Mouse (Mus musculus): ENCODE data around the gene Stxbp6.
A peak's percentile ranks its signal among the peaks of the same experiment; 100 is the strongest.
"Not testable (repeated sequence)": the region's sequence is repeated elsewhere in the genome, so short reads cannot be mapped to it uniquely, and the experiment has no call there.

The Stxbp6 gene

DNA sequence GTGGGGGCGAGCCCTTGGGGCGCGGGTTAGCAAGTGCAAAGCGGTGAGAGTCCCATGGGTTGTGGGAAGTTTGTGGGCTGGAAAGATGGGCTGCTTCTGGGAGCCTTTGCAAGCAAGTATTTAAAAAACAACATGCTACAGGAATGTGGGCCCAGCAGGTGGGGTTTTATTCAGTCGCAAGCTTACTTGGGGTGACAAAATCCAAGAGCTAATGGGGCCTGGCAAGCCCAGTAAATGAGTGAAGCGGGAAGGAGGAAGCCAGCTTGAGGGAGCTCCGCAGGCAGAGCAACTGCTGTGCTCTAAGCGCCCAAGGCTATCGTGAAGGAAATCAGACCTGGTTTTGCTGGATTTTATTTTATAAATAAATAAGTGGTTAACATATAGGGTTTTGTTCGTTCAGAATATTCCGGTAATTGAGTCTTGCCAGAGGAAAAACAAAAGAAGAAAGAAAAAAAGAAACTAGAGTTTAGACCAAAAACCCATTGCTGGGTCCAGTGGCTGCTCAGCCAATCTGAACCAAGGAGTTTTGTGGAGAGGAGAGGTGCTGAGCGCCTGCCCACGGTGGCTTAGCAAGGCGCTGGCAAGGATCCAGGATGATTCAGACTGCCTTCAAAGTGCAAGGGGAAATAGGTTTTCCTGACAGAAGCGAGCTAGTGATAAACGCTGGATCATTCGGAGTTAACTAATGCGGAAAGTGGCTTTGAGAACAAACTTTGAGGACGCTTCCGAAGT, at the start of gene Stxbp6:
Stxbp6 (minus strand) TSS at position 99 of the 732 bp plus-strand sequence.
- peak; percentile 78 for DNase-seq

DNA sequence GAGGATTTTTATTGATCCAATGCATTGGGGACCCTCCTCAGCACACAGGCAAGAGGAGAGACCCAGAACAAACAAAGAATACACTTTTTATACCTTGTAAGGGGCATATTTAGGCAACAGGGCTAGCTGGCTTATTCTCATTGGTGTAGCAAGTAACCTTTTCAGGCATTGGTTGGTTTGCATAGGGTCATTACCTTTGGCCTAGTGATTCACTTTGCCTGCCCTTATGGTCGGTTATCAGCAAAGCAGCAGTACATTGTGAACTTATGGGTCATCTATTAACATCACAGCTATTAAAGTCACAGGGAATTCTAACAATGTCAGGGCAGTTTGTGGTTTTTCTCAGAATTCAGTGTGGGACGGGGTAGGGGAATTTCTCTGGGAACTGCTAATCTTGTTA, 28.4 kb upstream of the Stxbp6 start:
- DNase-seq, result not testable (repeated sequence)

DNA sequence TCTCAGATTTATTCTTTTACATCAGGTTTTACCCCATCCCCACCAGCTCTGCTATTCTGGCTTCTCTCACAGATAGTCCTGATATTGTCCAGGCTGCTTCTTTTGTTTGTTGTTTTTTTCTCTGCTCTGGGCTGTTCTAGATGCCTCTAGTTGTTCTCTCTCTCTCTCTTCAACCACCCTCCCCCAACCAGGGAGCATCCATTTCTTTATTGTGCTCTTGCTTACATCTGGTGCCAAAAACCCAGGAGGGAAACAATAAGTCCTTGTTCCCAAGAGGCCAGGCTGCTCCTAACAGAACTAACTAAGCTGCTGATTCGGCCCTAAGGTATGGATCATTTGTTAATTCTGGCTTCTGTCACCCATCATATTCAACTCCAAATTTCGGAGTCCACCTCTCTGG, 19.2 kb upstream of the Stxbp6 start:
- no peak for DNase-seq

DNA sequence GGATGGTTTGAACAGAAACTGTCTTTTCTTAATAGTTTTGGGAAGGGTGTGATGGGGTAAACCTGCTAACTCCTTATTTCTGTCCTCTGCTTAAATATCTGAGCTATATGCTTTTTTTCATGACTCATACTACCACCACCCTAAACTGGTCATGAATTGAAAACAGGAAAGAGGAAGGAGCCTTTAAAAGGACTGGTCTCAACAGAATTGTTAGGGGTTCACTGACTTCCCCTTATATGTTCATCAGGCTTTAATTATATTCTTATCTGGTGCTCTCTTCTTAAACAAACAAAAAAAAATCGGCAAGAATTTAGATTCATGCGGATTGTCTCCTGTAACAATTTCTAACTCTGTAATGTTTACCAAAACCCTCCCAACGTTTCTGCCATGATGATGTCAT, 17.9 kb upstream of the Stxbp6 start:
- DNase-seq, result no peak

DNA sequence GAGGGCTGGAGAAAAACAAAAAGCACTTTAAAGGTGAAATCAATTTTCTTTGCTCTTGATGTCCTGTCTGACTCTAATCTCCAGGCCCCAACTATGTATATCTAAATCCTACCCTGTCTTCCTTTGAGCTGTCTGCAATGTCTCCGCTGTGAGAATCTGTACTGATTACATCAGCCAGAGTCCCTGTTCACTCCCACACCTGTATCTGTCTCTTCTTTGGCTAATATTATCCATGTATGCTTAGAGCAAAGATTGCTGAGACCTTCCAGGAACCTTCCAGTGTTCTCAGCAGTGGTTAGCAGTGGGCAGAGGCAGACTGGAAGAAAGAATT, 8.6 kb upstream of the Stxbp6 start:
- DNase-seq, result no peak

DNA sequence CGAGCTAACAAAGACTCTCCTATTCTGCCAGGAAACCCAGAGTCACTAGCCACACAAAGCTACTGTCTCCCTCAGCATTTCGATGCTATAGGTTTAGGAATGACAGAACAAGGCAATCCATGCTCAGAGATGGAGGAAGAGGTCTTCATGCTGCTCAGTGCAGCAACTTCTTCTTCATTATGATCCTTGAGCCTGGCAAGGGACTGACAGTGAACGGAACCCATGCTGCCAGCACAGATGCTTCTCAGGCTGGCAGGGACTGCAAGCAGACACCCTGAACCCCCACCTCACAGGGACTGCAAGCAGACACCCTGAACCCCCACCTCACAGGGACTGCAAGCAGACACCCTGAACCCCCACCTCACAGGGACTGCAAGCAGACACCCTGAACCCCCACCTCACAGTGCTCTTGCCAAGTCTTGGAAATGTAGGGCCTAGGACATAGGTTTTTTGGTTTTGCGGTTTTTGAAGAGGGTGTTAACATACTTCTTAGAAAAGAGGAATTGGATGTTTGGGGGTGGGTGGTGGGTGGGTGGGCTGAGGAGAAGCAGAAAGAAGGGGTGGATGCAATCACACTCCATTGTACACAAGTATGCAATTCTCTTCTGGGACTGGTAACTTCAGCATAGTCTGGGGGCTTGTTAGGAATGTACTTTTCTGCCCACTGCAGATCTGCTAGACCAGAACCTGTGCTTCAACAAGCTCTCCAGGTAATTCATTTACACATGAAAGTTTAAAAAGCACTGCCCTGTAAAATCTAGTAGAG, 8.1 kb upstream of the Stxbp6 start:
- DNase-seq, result no peak

DNA sequence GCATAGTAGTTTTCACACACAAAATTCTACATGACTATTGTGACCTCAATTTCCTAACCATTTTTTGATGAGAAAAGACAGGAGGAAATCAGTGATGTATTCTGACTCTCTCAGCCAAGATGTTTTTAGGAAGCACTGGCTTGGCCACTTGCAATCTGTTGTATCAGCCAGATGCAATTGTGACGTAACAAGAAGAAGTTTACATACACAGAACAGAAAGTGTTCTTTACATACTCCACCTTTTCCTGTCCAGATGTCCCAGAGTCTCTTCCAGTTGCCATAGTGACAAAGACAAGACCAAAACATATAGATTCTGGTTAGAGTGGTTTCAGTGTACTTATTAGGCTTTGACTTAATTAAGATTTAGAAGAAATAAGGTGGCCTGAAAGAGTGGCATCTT, 7.1 kb upstream of the Stxbp6 start:
- no peak for DNase-seq

DNA sequence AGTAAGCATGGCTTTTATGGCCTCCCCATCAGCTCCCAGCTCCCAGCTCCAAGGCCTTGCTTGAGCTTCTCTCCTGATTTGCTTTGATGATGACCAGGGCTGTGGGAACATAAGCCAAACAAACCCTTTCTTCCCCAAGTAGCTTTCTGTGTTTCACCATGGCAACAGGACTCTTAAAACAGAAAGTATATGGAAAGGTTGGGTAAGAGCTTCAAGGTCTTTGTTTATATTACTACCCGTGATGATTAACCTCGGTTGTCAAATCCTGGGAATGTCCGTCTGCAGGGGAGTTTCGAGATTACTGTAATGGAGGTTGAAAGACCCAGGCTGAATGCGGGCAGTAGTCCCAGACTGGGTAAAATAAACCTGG, 6.2 kb upstream of the Stxbp6 start:
- no peak for DNase-seq

DNA sequence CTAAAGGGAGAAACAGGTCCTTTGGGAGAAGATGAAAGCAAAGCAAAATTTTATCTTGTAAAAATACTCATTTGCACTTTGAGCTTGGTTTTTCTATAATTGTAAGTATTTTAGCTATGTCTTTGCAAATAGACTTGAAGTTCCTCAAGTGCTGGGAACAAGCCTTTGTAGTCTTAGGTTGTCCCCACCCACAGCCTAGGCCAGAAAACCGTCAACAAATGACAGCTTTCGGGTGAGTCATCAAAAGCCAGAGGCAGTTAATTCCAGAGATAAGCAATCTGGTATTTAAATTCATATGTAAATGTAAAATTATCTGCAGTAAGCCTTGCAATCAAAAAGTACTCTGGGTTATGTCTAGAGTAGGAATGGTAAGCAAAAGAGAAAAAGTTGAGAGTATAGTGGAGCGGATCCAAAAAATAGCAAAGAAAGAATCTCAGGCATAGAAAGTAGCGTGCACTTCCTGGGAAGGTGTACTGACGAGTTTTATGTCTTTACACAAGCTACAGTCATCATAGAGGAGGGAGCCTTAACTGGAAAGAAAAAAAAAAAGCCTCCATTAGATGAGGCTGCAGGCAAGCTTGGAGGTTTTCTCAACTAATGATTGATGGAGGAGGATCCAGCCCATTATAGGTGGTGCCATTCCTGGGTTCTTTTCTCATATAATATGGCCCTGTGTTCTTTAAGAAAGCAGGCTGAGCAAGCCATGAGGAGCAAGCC, 5.7 kb upstream of the Stxbp6 start:
- no peak for DNase-seq

DNA sequence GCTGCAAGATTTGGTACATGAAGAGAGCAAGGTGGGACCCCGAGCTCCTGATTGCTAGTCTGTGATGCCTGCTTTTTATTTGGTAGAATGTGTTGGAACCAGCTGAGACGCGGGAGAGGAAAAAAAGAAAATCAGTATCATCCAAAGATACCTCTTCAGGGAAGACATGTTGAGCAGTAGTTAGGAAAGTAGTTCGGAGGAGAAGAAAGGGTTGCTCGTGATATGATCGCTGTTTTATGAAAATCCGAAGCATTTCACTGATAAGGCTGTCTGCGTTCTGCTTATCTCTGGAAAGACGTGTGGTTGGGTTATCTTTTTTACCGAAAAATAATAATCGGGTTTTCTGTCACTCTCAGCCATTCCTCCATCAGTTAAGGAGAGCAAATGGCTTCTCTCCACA, 1.1 kb upstream of the Stxbp6 start:
- no peak for DNase-seq

DNA sequence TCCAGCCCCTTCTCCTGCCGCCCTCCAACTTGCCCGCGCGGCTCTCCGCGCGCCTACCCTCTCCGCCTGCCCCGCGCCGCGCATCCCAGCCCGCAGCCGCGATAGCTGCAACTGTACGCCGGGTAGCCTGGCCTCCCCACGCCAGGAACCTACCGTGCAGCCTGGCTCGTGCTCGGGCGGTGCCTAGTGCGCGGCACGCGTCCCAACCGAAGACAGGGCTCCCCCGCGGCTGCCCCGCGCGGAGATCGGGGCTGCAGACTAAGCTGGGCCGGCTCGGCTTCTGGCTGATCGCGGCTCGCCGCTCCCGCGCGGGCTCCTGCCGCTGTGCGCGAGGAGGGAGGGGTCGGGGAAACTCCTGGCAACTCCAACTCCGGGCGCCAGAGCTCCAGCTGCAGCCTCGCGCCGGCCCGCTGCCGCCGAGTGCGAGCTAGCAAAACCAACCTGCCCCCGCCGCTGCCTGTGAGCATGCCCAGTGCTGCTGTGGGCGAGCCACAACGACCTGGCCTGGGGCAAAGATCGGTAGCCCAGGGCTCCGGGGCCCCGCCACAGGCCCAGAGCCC, 387 bp downstream of the Stxbp6 start:
- DNase-seq, result peak; percentile 88

DNA sequence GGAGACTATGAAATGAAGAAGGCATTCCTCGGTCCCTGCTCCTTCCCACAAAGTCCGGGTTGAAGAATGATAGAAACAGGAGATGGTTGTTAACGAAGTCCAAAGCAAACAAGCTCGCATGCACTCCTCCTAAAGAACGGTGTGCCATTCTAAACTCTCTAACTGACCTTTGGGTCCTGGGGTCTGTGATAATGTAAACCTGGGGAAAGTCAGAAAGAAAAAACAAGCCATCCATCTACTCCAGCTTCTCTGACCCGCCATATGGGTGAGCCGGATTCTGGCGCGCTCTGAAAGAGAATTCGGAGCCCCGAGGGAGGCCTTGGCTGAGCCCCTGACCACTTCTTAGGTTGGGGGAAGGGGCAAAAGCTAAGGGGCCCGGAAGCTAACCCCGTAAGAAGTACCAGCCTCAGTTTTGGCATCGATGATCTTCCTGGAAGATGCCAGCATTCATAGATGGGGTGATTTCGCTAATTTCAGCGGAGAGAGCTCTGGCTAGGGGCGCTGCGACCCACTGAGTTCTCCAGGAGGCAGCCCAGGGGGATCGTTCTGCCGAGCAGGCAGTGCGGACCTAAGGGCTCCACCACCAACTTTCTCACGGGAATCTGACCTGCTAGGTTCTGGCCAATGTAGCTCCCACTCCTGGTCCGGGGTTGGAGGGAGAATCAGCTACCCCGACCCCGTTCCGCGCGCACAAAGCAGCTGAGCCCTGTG, 1.0 kb downstream of the Stxbp6 start:
- DNase-seq, result peak; percentile 18

DNA sequence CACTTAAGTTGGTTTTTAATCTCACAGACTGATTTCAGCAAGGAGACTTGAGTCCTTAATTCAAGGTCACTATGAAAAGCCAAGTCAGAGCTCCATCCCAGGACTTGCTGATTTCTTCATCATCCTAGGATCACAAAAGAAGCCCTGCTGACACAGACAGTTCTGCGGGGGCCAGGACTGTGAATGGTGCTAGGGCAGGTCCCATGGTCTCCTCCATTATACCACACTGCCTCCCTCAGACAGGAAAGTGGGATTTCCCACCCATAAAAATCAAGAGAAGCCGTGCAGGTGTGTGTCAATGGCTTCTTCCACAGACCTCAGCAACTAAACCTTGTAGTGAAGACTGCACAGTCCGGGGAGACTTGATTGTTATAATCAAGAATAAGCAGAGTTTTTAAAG, 2.3 kb downstream of the Stxbp6 start:
- DNase-seq, result peak; percentile 21

DNA sequence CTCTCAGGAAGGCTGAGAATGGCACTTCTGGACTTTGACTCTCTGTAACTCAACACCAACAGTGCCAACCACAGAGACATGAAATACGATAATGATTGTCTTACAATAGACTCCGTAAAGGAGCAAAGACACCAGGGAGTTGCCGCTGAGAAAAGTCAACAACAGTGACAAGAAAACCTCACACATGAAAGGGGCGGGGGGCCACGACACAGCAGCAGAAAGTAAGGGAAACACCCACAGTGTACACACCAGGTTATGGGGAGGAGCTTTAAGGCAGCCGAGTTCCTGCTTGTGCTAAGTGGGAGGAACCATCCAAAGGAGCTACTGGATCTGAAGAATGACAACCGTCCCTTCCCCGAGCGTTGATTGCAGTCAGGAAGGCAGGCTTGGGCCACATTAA, 4.3 kb downstream of the Stxbp6 start:
- DNase-seq, result peak; percentile 55

DNA sequence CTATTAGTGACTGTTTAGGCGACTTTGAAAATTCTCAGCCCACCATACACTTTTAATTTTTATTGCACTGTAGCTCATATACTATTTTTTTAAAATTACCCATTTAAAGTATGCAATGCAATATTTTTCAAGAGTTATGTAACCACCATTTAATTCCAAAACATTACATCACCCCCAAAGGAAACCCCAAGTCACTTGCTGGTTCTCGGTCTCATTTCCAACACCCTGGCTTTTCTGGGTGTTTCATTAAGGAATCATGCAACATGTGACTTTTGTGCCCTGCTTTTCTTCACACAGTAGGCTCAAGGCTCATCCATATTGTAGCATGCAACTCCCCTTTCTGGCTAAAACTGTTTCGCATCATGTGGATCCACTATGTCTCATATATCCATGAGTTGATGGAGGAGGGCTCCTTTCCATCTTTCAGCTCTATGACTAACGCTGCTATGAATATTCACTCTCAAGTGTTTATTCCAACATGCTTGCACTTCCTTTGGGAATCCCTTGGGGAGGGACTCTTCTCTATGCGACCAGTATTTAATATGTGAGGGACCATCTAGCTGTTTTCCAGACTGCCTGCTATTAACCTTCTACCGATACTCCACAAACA, 6.3 kb downstream of the Stxbp6 start:
- DNase-seq, result no peak

DNA sequence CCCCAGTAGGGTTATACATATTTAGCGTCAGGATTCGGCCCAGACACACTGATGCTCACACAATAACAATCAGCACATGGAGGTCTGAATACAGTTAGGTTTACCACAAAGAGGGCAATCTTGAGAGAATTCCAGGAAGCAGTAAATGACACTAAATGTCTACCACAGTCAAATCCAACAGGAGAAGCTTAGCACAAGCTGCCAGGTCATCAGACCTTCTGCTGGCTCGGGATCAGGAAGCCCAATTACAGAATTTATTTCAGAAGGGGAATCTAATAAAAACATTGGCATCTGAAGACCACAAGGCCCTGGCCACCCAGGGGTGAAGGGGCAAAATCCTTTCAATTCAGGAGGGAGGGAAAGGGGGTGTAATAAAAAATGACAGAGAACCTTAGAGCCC, 6.8 kb downstream of the Stxbp6 start:
- DNase-seq, result no peak

DNA sequence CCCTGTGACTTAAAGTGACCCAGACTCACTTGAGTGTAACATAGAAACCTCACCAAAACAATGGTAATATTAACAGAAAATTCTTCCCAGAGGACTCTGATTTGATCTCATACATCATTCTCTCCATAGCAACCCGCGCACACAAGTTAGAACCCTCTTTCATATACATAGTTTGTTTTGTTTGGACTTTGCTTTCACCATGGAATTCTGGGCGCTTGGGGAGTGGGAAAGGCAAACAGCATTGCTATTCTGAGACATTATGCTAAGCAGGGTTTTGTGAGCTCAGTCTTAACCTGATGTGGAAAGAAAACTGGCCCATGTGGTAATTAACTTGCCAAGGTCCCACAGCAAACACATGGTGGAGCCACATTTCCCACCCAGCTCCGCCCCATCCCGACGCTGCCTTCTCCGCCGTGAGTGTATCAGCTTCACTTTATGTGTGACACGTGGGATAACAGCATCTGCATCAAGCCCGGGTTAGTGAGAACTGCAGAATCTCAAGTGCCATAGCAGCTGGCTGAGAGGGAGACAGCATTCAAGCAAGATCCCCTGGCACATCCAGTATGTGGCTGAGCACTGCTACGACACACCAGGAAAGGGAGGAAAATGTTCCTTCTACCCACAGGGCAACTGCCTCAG, 7.3 kb downstream of the Stxbp6 start:
- peak; percentile 23 for DNase-seq

DNA sequence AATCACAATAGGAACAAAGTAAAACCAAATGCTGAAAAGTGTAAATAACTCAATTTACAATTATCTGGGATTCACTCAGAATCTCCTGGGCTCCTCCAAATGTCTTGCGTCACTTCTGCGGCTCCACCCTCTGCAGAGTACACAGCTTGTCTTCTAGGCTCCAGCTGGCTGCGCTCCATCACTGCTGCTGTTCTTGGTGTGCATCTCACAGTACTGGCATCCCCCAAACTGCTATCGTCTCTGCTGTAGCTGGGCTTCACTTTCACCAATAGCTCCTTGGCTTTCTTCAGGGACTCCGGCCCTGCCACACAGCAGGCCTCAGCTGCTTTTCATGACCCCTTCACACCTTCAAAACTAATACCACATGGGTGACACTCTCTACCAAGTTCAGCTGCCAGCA, 10.9 kb downstream of the Stxbp6 start:
- no peak for DNase-seq

DNA sequence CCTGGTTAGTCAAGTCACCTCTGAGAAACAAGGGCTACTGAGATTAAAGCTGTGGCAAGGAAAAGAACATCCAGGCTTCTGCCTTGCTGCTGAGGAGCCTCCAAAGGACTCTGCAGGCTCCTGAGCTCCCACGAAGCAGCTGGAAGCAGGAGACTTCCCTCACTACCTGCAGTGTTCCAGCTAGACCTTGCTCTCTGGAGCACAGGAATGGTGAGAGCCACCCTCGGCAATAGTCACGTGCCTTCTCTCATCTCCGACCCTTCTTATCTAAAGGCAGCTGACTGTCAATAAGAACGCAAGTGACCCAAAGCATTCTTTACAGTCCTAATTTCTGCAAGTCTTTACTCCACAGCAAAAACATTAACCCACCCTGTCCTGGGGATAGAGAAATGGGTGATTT, 13.2 kb downstream of the Stxbp6 start:
- DNase-seq, result no peak

DNA sequence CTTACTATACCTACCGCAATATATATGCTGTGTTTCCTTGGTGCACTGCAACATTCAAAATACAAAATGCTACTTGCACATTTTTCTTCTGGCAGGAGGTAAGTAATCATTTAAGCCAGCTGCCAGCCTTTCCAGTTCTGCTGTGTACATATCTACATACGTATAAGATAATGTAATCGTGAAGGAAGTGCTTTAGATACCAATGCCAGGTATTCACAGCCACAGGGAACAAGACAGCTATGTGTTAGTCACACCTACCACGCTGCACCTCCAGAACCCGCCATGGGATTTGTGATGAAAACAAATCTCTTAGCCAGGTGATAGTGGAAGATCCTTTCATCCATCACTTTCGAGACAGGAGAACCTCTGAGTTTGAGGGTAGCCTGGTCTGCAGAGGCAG, 13.7 kb downstream of the Stxbp6 start:
- no peak for DNase-seq

DNA sequence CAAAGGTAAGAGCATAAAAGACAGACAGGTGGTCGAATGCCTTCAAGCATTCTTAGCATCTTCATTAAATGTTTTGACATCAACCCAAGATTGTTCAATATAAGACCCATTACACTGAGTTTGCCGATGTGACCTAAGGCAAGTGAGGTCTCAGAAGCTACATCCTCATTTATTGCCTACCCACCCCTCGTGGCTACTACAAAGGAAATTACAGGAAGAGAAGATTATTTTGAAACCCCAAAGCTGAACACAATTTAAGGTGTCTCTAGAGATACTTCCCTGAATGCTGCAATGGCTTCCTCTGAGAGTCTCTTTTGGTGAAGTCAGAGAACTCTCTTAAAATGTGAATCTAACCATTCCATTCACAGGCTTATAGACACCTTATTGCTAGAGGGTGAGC, 16.5 kb downstream of the Stxbp6 start:
- DNase-seq, result no peak

DNA sequence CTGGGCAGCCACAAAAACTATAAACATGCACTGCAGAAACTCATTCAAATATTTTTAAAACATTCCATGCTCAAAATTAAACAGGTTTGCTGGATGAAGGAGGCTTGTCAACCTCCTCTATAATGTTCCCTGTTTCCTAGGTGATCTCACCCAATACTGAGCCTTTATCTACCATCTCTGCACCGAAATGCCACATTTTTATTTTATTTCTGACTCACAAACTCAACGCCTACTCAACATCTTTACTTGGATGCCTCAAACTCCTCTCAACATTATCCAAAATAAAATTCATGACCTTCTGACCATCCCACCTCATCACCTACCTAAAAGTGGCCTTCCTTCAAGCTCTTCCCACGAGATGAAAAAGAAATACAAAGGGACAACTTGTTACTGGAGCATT, 18.1 kb downstream of the Stxbp6 start:
- no peak for DNase-seq

Measured in kidney, adult 18-20 months (tissue).